Mouse (Mus musculus): ENCODE measurements around the gene Pdzd7. TPM values are rescaled to one million over a fixed set of nuclear protein-coding genes. Genes with fewer than 3 reads are reported as not detected.

Gene Pdzd7
- total RNA-seq, 2 experiments from 2014 or later, result not detected

- DNase-seq, result no peak
Observed at GRCm38 (mm10) chr19:44984420-44984819, 61.1 kb downstream of the Pdzd7 start.

DNA sequence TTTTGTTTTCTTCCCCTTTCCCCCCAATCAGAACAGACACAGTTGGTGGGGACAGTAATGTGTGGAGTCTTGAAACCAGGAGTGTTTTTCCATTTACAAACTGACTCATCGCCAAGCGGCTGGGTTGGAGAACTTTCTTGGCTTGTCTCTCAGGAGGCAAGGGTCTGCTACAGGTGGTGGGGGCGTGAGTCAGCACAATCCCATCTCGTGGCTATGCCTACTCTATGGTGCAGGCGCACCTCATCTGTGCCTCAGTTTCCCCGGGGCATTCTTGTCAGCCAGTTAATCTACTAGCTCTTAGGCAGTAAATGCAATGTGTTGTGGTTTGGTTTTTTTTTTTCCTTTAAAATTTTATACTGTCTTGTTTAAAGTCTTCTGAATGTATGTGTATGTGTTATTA is 62.2 kb downstream of the Pdzd7 start:
- no peak for DNase-seq

DNA sequence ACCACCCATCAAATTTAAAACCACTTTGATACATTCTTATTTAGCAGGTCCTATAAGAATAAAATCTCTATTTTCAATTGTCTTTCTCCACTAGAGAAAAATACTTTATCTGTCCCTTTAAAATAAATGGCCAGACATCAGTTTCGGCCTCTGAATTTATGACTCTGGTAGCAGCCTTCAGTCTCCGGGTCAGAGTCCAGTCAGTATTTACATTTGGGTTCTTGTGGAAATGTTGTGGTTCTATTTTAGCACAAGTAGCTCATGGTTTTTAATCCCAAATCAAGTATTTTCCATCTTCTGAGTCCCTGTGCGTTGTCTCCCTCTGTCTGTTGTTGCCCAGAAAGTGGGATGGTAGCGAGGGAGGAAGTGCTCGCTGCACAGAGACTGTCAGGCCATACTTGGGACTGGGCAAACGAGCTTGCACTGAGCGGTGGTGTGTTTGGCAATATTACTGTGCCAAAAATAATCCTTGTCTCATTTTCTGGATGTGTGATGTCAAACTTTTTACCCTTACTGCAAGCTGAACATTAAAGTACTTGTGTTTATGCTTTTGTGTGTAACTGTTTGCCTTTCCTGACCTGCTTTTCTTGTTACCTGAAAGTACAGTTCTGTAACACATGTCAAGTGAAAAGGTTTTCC is 62.9 kb downstream of the Pdzd7 start:
- no peak for DNase-seq

- no peak for DNase-seq
Observed at GRCm38 (mm10) chr19:44980787-44981186, 64.7 kb downstream of the Pdzd7 start.

DNA sequence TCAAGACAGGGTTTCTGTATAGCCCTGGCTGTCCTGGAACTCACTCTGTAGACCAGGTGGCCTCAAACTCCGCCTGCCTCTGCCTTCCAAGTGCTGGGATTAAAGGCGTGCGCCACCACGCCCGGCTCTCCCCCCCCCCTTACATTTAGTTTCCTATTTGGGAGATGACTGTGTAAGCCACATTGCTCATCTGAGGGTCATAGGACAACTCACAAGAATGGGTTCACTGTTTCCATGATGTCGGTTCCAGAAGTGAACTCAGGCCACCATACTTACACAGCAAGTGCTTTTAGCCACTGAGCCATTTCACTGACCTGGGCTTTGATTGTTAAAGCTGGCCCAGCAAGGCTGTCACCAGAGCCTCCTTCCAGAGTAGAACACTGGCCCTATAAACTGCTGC is 68.4 kb downstream of the Pdzd7 start:
- no peak for DNase-seq

Other genes starting within 250 kb of the Pdzd7 start
- gene Slf2, start 114.6 kb downstream of the Pdzd7 start, total RNA-seq (2021), result 10 to 100 TPM; 22.8 to 23.7 TPM
- gene Sema4g, start 56.6 kb downstream of the Pdzd7 start, total RNA-seq (2021), result under 1 TPM; 0.28 to 0.50 TPM
- gene Twnk, start 40.1 kb downstream of the Pdzd7 start, total RNA-seq (2021), result 10 to 100 TPM; 32.5 to 32.8 TPM
- 10 to 100 TPM; 54.3 to 58.2 TPM for gene Mrpl43, start 39.3 kb downstream of the Pdzd7 start, total RNA-seq (2021)
- gene Lzts2, start 31.3 kb downstream of the Pdzd7 start, total RNA-seq (2021), result 10 to 100 TPM; 55.3 to 58.9 TPM
- gene Sfxn3, start 1.8 kb upstream of the Pdzd7 start, total RNA-seq (2021), result 1 to 10 TPM; 7.8 to 8.9 TPM
- 1 to 10 TPM; 3.3 to 4.1 TPM for gene Kazald1, start 29.5 kb upstream of the Pdzd7 start, total RNA-seq (2021)
- gene Tlx1, start 105.0 kb upstream of the Pdzd7 start, total RNA-seq (2021), result not detected
- under 1 TPM in 1 of 2 experiments, not detected in 1; 0.18 TPM for gene Lbx1, start 190.1 kb upstream of the Pdzd7 start, total RNA-seq (2021)